Comparison of ENCODE assay signal across 8 mouse cellular contexts in genomic region chr12:21111476-21112452, GRCm38 (mm10).
DNase-seq lines count a peak whose midpoint lies in the region; ATAC-seq lines count a peak whose summit lies in the region.

No protein-coding gene starts in this region.

- peak; percentile 69 for DNase-seq in WW6 (ENCODE audit: low read depth, low spot score)
- peak; percentile 85 to 92 for DNase-seq in cerebellum, postnatal 25 days
- DNase-seq in frontal cortex, postnatal 25 days (ENCODE audit: low spot score in 2 of 2), result peak; percentile 40 to 60
- peak; percentile 45 for DNase-seq in left cerebral cortex, adult 11 months (ENCODE audit: low spot score)
- peak; percentile 88 for DNase-seq in lung, postnatal 36 days
- DNase-seq in retina, postnatal 1 day, result peak; percentile 94
- DNase-seq in thymus, postnatal 4 days, result peak; percentile 87

- H3K9ac ChIP-seq in hindbrain, embryonic 13.5 days, result peak overlapping the region; percentile 88

- peak; percentile 99 for ATAC-seq in hindbrain, embryonic 13.5 days (ENCODE audit: low FRiP score)

- H3K27ac ChIP-seq in hindbrain, embryonic 13.5 days, result peak overlapping the region; percentile 92

- WGBS in hindbrain, embryonic 13.5 days, result under 1% methylated on average over 85 of the region's 118 CpGs

- H3K4me3 ChIP-seq in hindbrain, embryonic 13.5 days, result peak overlapping the region; percentile 78

- H3K9me3 ChIP-seq in hindbrain, embryonic 13.5 days, result no peaks in the 10 kb centered on the region

- peak overlapping the region; percentile 65 for H3K4me2 ChIP-seq in hindbrain, embryonic 13.5 days

- peaks cover 14% of the 10 kb centered on the region for H3K4me1 ChIP-seq in hindbrain, embryonic 13.5 days (replicated peaks)

- no peaks in the 10 kb centered on the region for H3K36me3 ChIP-seq in hindbrain, embryonic 13.5 days

- no peaks in the 10 kb centered on the region for H3K27me3 ChIP-seq in hindbrain, embryonic 13.5 days

Comparison
In these comparisons a context has a peak if more than half of its experiments do, and no peak if none do; other contexts are left out.
1. Peak in every context shown above with its lines: DNase-seq, ATAC-seq, H3K4me3 ChIP-seq and H3K27ac ChIP-seq.